Mouse (Mus musculus) embryonic facial prominence, embryonic 13.5 days (tissue): ENCODE measurements at regions not wholly inside any gene's neighbourhood (a gene's known extent, or its start where the extent isn't known, plus 50 kb on each side); places are given as distances from the start of the nearest gene placed in this dataset.

ENCODE experiments used
- ATAC-seq: fragments of 200-750 bp; cut with Nextera tagmentation; 2 replicates; pipeline ENCODE4 v1.8.0; 2017; ENCODE audit warnings: low read depth; ENCODE audit not compliant: insufficient number of reproducible peaks, insufficient read depth, low FRiP score, low TSS enrichment
- H3K27ac ChIP-seq: fragments of 300-500 bp; sonication (generic); 2 replicates; pipeline ENCODE4 v1.5.1; 2015; ENCODE audit warnings: moderate library complexity, mild to moderate bottlenecking, inconsistent platforms
- H3K27me3 ChIP-seq: fragments of 300-500 bp; sonication (generic); 2 replicates; pipeline ENCODE4 v1.6.1; 2015; ENCODE audit warnings: mild to moderate bottlenecking, inconsistent platforms
- H3K36me3 ChIP-seq: fragments of 300-500 bp; sonication (generic); 2 replicates; pipeline ENCODE4 v1.6.1; 2015; ENCODE audit warnings: mild to moderate bottlenecking, inconsistent platforms
- H3K4me1 ChIP-seq: fragments of 300-500 bp; sonication (generic); 2 replicates; pipeline ENCODE4 v1.6.1; 2015; ENCODE audit warnings: inconsistent platforms
- H3K4me2 ChIP-seq: fragments of 300-500 bp; sonication (generic); 2 replicates; pipeline ENCODE4 v1.6.1; 2015; ENCODE audit warnings: moderate library complexity, mild to moderate bottlenecking, inconsistent platforms
- H3K4me3 ChIP-seq: fragments of 300-500 bp; sonication (generic); 2 replicates; pipeline ENCODE4 v1.5.1; 2015; ENCODE audit warnings: mild to moderate bottlenecking, inconsistent platforms
- H3K9ac ChIP-seq: fragments of 300-500 bp; sonication (generic); 2 replicates; pipeline ENCODE4 v1.6.1; 2015; ENCODE audit warnings: mild to moderate bottlenecking, inconsistent platforms
- H3K9me3 ChIP-seq: fragments of 300-500 bp; sonication (generic); 2 replicates; pipeline ENCODE4 v1.6.1; 2016; ENCODE audit warnings: inconsistent platforms
- WGBS: fragments of 180-500 bp; shearing (Covaris S2); methylation state at CpG from one replicate; pipeline ENCODE4 v1.1.7; 2015; ENCODE audit warnings: mixed read lengths; 5-methylcytosine and 5-hydroxymethylcytosine counted together

DNA sequence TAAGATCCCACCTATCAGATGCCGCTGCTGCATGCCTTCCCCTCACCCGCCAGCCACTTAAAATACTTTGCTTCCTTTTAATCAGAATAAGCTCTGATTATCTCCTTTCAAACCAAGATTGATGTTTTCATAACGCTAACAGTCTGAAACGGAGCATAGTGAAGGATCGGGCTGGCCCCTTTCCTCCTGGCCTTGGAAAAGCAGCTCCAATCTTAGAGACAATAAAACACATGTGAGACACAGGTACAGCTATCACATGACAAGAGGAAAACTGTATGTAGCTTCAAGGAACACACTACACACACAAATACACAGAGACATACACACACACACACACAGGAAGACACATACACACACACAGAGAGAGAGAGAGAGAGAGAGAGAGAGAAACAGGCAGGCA, 165.3 kb upstream of the Rnf32 start:
- 29% methylated on average over 5 of the region's 5 CpGs for WGBS
- no peak for ATAC-seq

DNA sequence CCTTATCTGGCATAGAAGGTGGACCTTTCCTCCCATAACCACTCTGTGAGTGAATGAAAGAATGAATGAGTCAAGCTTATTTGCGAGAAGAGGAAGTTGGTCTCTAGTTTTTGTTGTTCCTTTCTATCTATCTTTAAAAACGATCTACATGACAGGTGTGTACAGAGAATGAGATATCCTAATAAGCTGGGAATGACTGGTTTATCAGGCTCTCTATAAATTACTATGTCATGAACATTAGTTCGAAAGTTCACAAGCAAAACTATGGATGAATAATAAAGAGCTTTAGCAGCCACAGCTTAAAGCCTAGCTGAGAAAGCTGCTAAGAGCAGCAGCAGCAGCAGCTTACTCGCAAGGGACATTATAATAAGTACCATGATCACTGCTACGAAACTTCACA, 165.8 kb upstream of the Rnf32 start:
- Histone ChIP-seq H3K9ac (no peak overlapping the region), H3K9me3 (no peaks in the 10 kb centered on the region), H3K27ac (no peak overlapping the region), H3K4me3 (no peak overlapping the region), H3K4me1 (no peaks in the 10 kb centered on the region), H3K36me3 (no peaks in the 10 kb centered on the region), H3K27me3 (no peaks in the 10 kb centered on the region), H3K4me2 (no peak overlapping the region)
- ATAC-seq, result no peak
- 69% methylated on average over 5 of the region's 5 CpGs for WGBS

More for the DNA sequence above, 165.3 kb upstream of the Rnf32 start:
- H3K4me2 ChIP-seq, result no peak overlapping the region
- H3K36me3 ChIP-seq, result no peaks in the 10 kb centered on the region
- H3K4me1 ChIP-seq, result no peaks in the 10 kb centered on the region
- H3K27ac ChIP-seq, result no peak overlapping the region
- no peaks in the 10 kb centered on the region for H3K9me3 ChIP-seq
- no peak overlapping the region for H3K9ac ChIP-seq
- no peak overlapping the region for H3K4me3 ChIP-seq
- no peaks in the 10 kb centered on the region for H3K27me3 ChIP-seq

DNA sequence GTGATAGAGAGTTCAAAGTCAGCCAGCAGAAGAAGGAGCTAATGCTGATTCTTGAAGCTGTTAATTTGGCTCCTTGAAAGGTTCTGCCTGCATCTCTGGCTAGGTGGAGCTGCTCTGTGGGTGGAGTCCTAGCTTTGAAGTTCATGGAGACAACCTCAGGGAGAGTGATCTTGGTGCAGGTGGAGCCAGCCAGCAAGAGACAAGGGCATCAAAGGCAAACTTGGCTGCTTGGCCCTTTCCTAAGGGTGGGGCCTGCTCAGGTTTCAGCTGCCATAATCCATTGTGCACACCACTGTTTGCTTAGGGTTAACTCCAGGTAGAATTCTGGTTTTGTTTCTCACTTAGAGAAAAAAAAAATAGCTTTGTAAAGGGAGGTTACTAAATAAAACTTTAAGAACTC, 170.7 kb upstream of the Rnf32 start:
- no peaks in the 10 kb centered on the region for H3K9me3 ChIP-seq
- no peak for ATAC-seq
- no peak overlapping the region for H3K9ac ChIP-seq
- no peaks in the 10 kb centered on the region for H3K27me3 ChIP-seq
- H3K4me3 ChIP-seq, result no peak overlapping the region
- H3K4me2 ChIP-seq, result no peak overlapping the region
- H3K36me3 ChIP-seq, result no peaks in the 10 kb centered on the region
- no peak overlapping the region for H3K27ac ChIP-seq
- H3K4me1 ChIP-seq, result no peaks in the 10 kb centered on the region

DNA sequence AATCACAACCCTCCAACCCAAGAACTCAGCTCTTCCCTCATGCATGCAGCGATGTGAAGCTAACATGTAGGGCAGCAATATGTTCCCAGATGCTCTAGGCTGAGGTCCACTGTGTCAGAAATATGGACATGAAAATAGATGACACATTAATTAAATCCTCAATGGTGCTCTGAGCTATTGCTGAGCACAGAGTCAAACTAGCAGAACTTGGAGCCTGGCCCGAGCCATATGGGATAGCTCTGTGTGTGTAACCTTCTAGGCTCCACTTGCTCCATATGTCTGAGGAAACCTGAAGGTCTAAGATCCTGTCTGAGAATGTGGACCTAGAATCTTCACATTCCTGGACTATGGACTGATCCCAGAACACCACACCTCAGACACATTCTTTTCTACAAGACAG, 203.0 kb upstream of the Rnf32 start:
- no peaks in the 10 kb centered on the region for H3K27me3 ChIP-seq
- no peaks in the 10 kb centered on the region for H3K9me3 ChIP-seq
- H3K4me2 ChIP-seq, result no peak overlapping the region
- ATAC-seq, result no peak
- WGBS, result 83% methylated on average over 2 of the region's 2 CpGs
- H3K27ac ChIP-seq, result no peak overlapping the region
- H3K4me3 ChIP-seq, result no peak overlapping the region
- no peak overlapping the region for H3K9ac ChIP-seq
- no peaks in the 10 kb centered on the region for H3K36me3 ChIP-seq
- H3K4me1 ChIP-seq, result no peaks in the 10 kb centered on the region

DNA sequence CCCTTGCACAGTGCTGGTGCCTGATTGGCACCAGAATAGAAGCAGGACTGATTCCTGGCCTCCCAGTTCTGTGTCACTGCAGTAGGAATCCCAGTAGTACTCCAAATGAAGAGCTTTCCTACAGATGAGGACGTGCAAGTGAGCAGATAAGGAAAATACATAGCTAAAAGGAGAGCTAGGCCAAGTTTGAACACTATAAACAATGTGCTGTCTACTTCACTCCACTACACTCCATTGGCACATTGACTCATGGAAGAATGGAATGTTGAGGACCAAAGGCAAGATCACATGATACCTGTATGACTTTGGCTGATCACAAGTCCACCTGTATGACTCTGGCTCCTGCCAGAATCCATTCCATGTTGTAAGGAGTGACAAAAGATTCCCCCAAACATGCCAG, 215.9 kb upstream of the Rnf32 start:
- WGBS, result 68% methylated on average over 1 of the region's 1 CpGs

DNA sequence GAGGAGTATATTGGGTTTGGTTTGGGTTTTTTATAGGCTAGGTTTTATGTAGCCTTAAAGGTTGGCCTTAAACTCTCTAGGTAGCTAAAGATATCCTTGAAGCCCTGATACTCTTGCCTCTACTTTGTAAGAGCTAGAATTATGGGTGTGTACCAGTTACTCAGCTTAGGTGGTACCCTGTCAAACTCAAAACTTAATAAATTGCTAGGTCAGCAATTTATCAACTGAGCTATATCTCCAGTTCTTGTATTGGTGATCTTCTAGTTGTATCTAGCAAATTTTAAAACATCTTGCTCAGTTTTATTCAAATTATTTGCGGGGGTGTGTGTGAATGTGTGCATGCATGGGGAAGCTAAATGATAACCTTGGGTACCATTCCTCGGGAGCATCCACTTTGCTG, 225.4 kb upstream of the Rnf32 start:
- no peaks in the 10 kb centered on the region for H3K4me1 ChIP-seq
- no peak for ATAC-seq
- no peaks in the 10 kb centered on the region for H3K36me3 ChIP-seq
- WGBS, result 83% methylated on average over 2 of the region's 2 CpGs
- H3K27me3 ChIP-seq, result no peaks in the 10 kb centered on the region
- H3K27ac ChIP-seq, result no peak overlapping the region
- H3K9me3 ChIP-seq, result no peaks in the 10 kb centered on the region
- H3K4me2 ChIP-seq, result no peak overlapping the region
- H3K9ac ChIP-seq, result no peak overlapping the region
- H3K4me3 ChIP-seq, result no peak overlapping the region

More for the DNA sequence above, 215.9 kb upstream of the Rnf32 start:
- Histone ChIP-seq H3K4me2 (no peak overlapping the region), H3K4me1 (no peaks in the 10 kb centered on the region), H3K9ac (no peak overlapping the region), H3K27me3 (no peaks in the 10 kb centered on the region), H3K36me3 (no peaks in the 10 kb centered on the region), H3K4me3 (no peak overlapping the region), H3K9me3 (no peaks in the 10 kb centered on the region), H3K27ac (no peak overlapping the region)
- no peak for ATAC-seq

DNA sequence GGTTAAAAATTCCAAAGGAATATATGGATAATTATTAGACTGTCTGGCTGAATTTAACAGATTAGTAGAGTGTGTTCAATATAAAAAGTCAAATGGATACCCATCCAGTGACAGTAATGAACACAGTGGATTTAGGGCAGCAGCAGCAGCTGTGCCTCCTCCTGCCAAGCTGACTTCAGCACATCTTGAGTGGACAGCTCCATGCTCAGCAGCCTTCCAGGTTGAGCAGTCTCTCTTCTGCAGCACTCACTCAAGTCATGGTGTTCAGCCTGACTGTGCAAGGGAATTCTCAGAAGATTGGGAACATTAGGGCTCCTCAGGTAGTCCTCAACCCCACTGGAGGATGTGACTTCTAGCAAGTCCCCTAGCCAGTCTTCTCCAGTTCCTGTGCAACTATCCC, 240.8 kb upstream of the Rnf32 start:
- no peak for ATAC-seq

DNA sequence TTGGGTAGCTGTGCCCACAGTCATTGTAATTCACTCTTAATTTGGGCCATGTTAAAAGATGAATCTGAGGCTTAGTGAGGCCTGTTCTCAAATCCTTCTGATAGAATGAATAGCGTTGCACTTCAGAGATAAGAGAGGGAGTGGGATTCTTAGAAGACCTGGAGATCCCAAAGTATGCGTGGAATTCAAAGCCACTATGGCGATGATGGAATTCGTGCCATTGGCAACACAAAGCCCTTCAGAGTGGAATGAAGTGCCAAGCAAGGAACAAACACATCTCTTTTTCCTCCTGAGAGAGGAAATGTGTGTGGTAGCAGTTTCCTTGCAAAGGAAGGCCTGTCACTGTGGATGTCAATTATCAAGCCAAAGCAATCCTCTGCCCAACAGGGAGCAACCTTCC, 248.3 kb upstream of the Rnf32 start:
- no peak overlapping the region for H3K27ac ChIP-seq
- no peaks in the 10 kb centered on the region for H3K9me3 ChIP-seq
- H3K27me3 ChIP-seq, result no peaks in the 10 kb centered on the region
- WGBS, result 70% methylated on average over 4 of the region's 4 CpGs
- H3K36me3 ChIP-seq, result no peaks in the 10 kb centered on the region
- ATAC-seq, result no peak
- no peaks in the 10 kb centered on the region for H3K4me1 ChIP-seq
- H3K9ac ChIP-seq, result no peak overlapping the region
- no peak overlapping the region for H3K4me3 ChIP-seq
- no peak overlapping the region for H3K4me2 ChIP-seq

More for the DNA sequence above, 240.8 kb upstream of the Rnf32 start:
- Histone ChIP-seq H3K4me2 (no peak overlapping the region), H3K36me3 (no peaks in the 10 kb centered on the region), H3K9me3 (no peaks in the 10 kb centered on the region), H3K27ac (no peak overlapping the region), H3K4me3 (no peak overlapping the region), H3K9ac (no peak overlapping the region), H3K27me3 (no peaks in the 10 kb centered on the region), H3K4me1 (no peaks in the 10 kb centered on the region)

DNA sequence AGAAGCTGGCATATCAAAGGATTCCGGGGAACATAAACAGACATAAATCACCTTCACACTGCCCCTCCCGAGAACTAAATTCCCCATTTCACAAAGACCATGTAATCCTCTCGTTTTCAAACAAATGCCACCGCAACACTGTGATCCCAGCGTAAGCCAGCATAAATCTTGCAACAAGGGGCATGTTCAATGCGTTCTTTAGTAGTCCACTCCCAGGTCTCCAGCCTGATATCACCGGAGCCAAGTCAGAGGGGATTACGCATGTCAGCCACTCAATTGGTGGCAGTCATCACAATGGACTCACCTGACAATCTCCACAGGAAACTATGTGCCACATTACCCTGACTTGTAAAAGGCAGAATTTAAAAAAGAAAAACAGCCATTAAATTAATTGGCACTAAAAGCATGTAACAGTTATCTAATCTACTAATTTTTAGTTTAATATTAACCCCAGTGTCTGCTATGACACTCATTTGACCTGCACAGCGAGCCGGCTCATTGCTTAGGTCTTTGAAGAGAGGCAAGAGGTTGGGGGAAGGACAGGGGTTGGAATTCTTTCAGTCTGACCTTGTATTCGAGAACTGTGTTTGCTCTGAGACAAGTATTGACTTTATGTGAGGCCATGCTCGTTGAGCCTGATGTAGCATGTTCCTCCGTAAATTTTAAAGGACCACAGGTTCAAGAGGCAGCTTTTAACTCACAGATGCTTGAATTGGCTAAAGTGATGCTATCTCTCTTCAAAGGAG, 252.0 kb upstream of the Rnf32 start:
- Histone ChIP-seq H3K9ac (no peak overlapping the region), H3K9me3 (no peaks in the 10 kb centered on the region), H3K27me3 (no peaks in the 10 kb centered on the region), H3K4me3 (no peak overlapping the region), H3K4me1 (0 out of 2 replicates have a peak, but pooled peaks cover 2% of the 10 kb centered on the region), H3K36me3 (no peaks in the 10 kb centered on the region), H3K4me2 (no peak overlapping the region), H3K27ac (no peak overlapping the region)
- 72% methylated on average over 13 of the region's 13 CpGs for WGBS
- no peak for ATAC-seq

DNA sequence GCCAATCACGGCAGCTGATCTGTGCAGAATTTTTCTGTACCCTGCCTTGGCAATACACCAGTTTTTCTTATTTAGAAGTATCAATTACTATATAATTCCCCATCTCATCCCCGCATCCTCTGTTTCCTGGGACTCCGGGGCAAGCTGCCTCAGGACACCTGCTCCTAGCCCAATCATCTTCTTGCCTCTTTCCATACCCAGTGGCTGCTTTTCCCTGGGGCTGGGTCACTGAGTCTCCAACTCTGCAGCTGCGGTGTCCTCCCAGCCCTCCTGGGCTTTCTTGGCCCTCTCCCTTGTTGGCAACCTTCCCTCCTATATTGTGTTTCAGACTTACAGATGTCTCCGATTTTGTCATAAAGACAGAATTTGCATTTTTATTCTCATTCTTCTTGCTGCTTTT, 254.8 kb upstream of the Rnf32 start:
- Histone ChIP-seq H3K4me2 (no peak overlapping the region), H3K9ac (no peak overlapping the region), H3K27me3 (no peaks in the 10 kb centered on the region), H3K36me3 (no peaks in the 10 kb centered on the region), H3K4me1 (0 out of 2 replicates have a peak, but pooled peaks cover 2% of the 10 kb centered on the region), H3K4me3 (no peak overlapping the region), H3K9me3 (no peaks in the 10 kb centered on the region), H3K27ac (no peak overlapping the region)
- ATAC-seq, result no peak
- 59% methylated on average over 5 of the region's 5 CpGs for WGBS

DNA sequence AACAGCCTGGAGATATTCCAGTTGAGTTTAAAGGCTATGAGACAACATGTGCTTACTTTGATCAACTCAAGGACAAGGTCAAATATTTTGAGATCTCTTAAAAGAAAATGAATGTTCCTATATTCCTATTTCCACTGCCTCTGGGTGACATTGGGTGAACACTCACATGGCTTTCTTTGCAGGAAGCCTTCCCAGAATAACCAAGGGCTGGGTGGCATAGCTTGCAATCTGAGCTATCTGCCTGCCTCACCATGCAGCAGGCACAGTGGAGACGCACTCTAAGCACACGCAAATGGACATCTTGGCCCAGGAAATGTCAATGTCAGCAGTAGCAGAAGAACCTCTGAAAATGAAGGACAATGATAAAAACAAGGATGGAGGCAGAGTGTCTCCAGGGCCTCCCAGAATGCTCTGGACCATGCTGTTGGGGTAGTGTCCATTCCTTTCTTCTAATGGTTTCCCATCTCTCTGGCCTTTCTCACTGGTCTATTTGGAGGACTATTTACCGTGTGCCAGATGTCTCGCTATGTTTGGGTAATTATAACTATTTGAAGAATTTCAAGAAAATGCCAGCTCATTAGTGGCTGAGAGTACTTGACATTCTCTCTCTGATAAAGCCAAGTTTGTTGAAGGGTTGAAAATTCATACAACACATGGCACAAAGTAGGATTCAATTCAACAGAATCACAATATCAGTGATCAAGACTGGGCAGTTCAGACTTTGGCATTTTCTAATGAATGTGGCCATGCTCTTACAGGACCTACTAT, 276.3 kb upstream of the Rnf32 start:
- H3K27me3 ChIP-seq, result no peaks in the 10 kb centered on the region
- H3K9me3 ChIP-seq, result no peaks in the 10 kb centered on the region
- H3K4me2 ChIP-seq, result no peak overlapping the region
- WGBS, result 85% methylated on average over 4 of the region's 4 CpGs
- no peak overlapping the region for H3K27ac ChIP-seq
- no peak overlapping the region for H3K9ac ChIP-seq
- H3K4me1 ChIP-seq, result no peaks in the 10 kb centered on the region
- H3K4me3 ChIP-seq, result no peak overlapping the region
- ATAC-seq, result no peak
- H3K36me3 ChIP-seq, result no peaks in the 10 kb centered on the region

DNA sequence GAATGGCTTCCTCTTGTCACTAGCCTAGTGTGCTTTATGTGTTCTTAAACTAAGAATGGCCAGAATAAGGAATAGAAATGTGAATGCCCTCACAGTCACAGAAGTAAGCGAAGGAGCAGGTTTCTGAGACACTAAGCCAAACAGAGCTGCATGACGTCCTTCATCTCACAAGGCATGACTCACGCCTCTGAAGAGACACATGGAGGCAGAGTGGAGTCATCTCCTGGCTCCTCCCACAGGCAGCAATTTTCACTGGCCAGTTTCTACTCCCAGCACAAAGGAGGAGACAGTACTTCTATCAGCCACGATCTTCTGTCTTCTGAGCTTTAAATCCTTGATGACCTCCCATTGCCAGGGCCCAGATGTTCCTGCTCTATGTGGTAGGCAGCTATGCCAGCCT, 291.3 kb upstream of the Rnf32 start:
- Histone ChIP-seq H3K9me3 (no peaks in the 10 kb centered on the region), H3K4me1 (0 out of 2 replicates have a peak, but pooled peaks cover 3% of the 10 kb centered on the region), H3K4me2 (no peak overlapping the region), H3K27me3 (no peaks in the 10 kb centered on the region), H3K36me3 (no peaks in the 10 kb centered on the region), H3K9ac (no peak overlapping the region), H3K4me3 (no peak overlapping the region), H3K27ac (no peak overlapping the region)
- WGBS, result 52% methylated on average over 4 of the region's 4 CpGs
- ATAC-seq, result no peak
